In genomic region chr11:82038535-82038934, GRCm38 (mm10) we compare ENCODE assay signal across 22 mouse cellular contexts. TPM values are rescaled to one million over a fixed set of nuclear protein-coding genes. Genes with fewer than 3 reads are reported as not detected.
DNase-seq lines count a peak whose midpoint lies in the region; ATAC-seq and TF ChIP-seq lines count a peak whose summit lies in the region.
"Had no signal": no experiment of that assay in that cellular context is flagged by ENCODE, and none has a peak within 500 bp of the region (broad histone marks: within the 10 kb centered on the region; RNA-seq: fewer than 3 reads in every experiment).

Gene Gm17268, minus strand, starts transcription at chr11:82038562.

- no peak within 1 kb of the TSS for H3K4me2 ChIP-seq in heart, embryonic 15.5 days
- no peak within 1 kb of the TSS for H3K4me2 ChIP-seq in liver, embryonic 14.5 days (ENCODE audit: low read depth)
- H3K4me2 ChIP-seq in liver, embryonic 11.5 days: no peak within 1 kb of the TSS
- H3K4me2 ChIP-seq in CH12.LX (ENCODE audit: insufficient read depth, low read depth, poor library complexity, severe bottlenecking): no peak within 1 kb of the TSS
- H3K4me2 ChIP-seq in embryonic facial prominence, embryonic 14.5 days (ENCODE audit: low read depth, low read length): no peak within 1 kb of the TSS
- no peak within 1 kb of the TSS for H3K4me2 ChIP-seq in neural tube, embryonic 15.5 days
- H3K4me2 ChIP-seq in forebrain, embryonic 13.5 days: no peak within 1 kb of the TSS
- H3K4me2 ChIP-seq: embryonic facial prominence, embryonic 15.5 days; midbrain, embryonic 12.5 days had no signal

- H3K27me3 ChIP-seq in heart, embryonic 15.5 days: no peaks in the 10 kb centered on the region; the same call in 1 of the 2 replicates
- H3K27me3 ChIP-seq in liver, embryonic 14.5 days (ENCODE audit: control insufficient read depth, insufficient read depth, low read length): no peaks in the 10 kb centered on the region
- H3K27me3 ChIP-seq in liver, embryonic 11.5 days (replicated peaks; ENCODE audit: control insufficient read depth, insufficient read depth, low read length): no peaks in the 10 kb centered on the region
- peaks cover 27% of the 10 kb centered on the region for H3K27me3 ChIP-seq in CH12.LX (replicated peaks)
- H3K27me3 ChIP-seq in embryonic facial prominence, embryonic 14.5 days (replicated peaks; ENCODE audit: control insufficient read depth, insufficient read depth, low read length): no peaks in the 10 kb centered on the region
- no peaks in the 10 kb centered on the region for H3K27me3 ChIP-seq in neural tube, embryonic 15.5 days (replicated peaks)
- H3K27me3 ChIP-seq in forebrain, embryonic 13.5 days: no peaks in the 10 kb centered on the region
- H3K27me3 ChIP-seq: midbrain, embryonic 12.5 days had no signal

- peak; percentile 27; the same call in 1 of the 2 replicates for ATAC-seq in heart, embryonic 15.5 days (replicated peaks; ENCODE audit: insufficient number of reproducible peaks, insufficient read depth, low FRiP score, low read depth)
- ATAC-seq in liver, embryonic 14.5 days (ENCODE audit: insufficient read depth): no peak
- no peak for ATAC-seq in liver, embryonic 11.5 days (replicated peaks; ENCODE audit: low FRiP score)
- ATAC-seq in embryonic facial prominence, embryonic 14.5 days (ENCODE audit: low read depth): no peak
- no peak for ATAC-seq in neural tube, embryonic 15.5 days (ENCODE audit: low FRiP score)
- no peak for ATAC-seq in forebrain, embryonic 13.5 days
- ATAC-seq: forebrain, embryonic 14.5 days; inflammation-experienced regulatory T-cells, adult 6 months had no signal

- no peak for DNase-seq in heart, postnatal 10 days
- DNase-seq in liver, embryonic 14.5 days (ENCODE audit: low read depth in 3 of 3, low spot score in 3 of 3): no peak
- DNase-seq in liver, embryonic 11.5 days (ENCODE audit: low spot score): no peak
- DNase-seq in CH12.LX (ENCODE audit: extremely low read depth): no peak
- peak; percentile 65 for DNase-seq in embryonic facial prominence, embryonic 14.5 days (ENCODE audit: low spot score)
- DNase-seq: cerebellum, adult 11 months; cerebellum, postnatal 25 days; kidney, postnatal 14 days; thymus, postnatal 14 days had no signal

- H3K4me1 ChIP-seq in heart, embryonic 15.5 days (replicated peaks): peaks cover 12% of the 10 kb centered on the region
- H3K4me1 ChIP-seq in liver, embryonic 14.5 days (replicated peaks; ENCODE audit: control insufficient read depth in 2 of 2, insufficient read depth in 2 of 2, low read length in 1 of 2): no peaks in the 10 kb centered on the region; a peak in 1 of 4 replicates
- H3K4me1 ChIP-seq in liver, embryonic 11.5 days (replicated peaks; ENCODE audit: control insufficient read depth, insufficient read depth, low read length): no peaks in the 10 kb centered on the region
- peaks cover 0 to 7% of the 10 kb centered on the region in 2 experiments; a peak in 1 of 4 replicates for H3K4me1 ChIP-seq in CH12.LX (ENCODE audit: control insufficient read depth in 1 of 2, insufficient read depth in 2 of 2)
- peaks cover 2% of the 10 kb centered on the region for H3K4me1 ChIP-seq in embryonic facial prominence, embryonic 14.5 days (ENCODE audit: control insufficient read depth, insufficient read depth, low read length)
- H3K4me1 ChIP-seq in neural tube, embryonic 15.5 days: peaks cover 20% of the 10 kb centered on the region
- H3K4me1 ChIP-seq in forebrain, embryonic 13.5 days: peaks cover 7% of the 10 kb centered on the region; the same call in 1 of the 2 replicates
- H3K4me1 ChIP-seq: midbrain, embryonic 12.5 days had no signal

- peak; percentile 14; the same call in 1 of the 2 replicates for TF ChIP-seq CTCF in liver, embryonic 14.5 days (IDR thresholded peaks at IDR 0.05; ENCODE audit: low read depth)
- peak in 1 of 2 experiments; percentile 57; a peak in 2 of 4 replicates for TF ChIP-seq CTCF in CH12.LX (conservative IDR thresholded peaks at IDR 0.05 in 1 of 2, IDR thresholded peaks at IDR 0.05 in 1 of 2; ENCODE audit: low read depth in 2 of 2, low read length in 2 of 2)

- H3K4me3 ChIP-seq in heart, embryonic 15.5 days: no peak within 1 kb of the TSS
- no peak within 1 kb of the TSS for H3K4me3 ChIP-seq in liver, embryonic 14.5 days (ENCODE audit: insufficient read depth in 1 of 2, low read depth in 2 of 2, low read length in 2 of 2)
- no peak within 1 kb of the TSS for H3K4me3 ChIP-seq in liver, embryonic 11.5 days (ENCODE audit: low read depth, low read length)
- no peak within 1 kb of the TSS for H3K4me3 ChIP-seq in CH12.LX (replicated peaks in 1 of 3; ENCODE audit: low read depth in 2 of 3, low read length in 2 of 3, poor library complexity in 1 of 3)
- H3K4me3 ChIP-seq in embryonic facial prominence, embryonic 14.5 days (ENCODE audit: low read depth, low read length): no peak within 1 kb of the TSS
- no peak within 1 kb of the TSS for H3K4me3 ChIP-seq in neural tube, embryonic 15.5 days (replicated peaks)
- H3K4me3 ChIP-seq in forebrain, embryonic 13.5 days: no peak within 1 kb of the TSS
- H3K4me3 ChIP-seq: embryonic facial prominence, embryonic 15.5 days; midbrain, embryonic 12.5 days had no signal

- H3K9me3 ChIP-seq in heart, embryonic 15.5 days (replicated peaks): no peaks in the 10 kb centered on the region
- H3K9me3 ChIP-seq in liver, embryonic 14.5 days (ENCODE audit: control insufficient read depth, low read length): no peaks in the 10 kb centered on the region
- H3K9me3 ChIP-seq in liver, embryonic 11.5 days (ENCODE audit: control insufficient read depth, low read length): no peaks in the 10 kb centered on the region
- peaks cover 3% of the 10 kb centered on the region for H3K9me3 ChIP-seq in CH12.LX (replicated peaks; ENCODE audit: low read length)
- H3K9me3 ChIP-seq in embryonic facial prominence, embryonic 14.5 days (ENCODE audit: control insufficient read depth, low read length): no peaks in the 10 kb centered on the region
- no peaks in the 10 kb centered on the region for H3K9me3 ChIP-seq in neural tube, embryonic 15.5 days (replicated peaks)
- H3K9me3 ChIP-seq in forebrain, embryonic 13.5 days (replicated peaks): no peaks in the 10 kb centered on the region
- H3K9me3 ChIP-seq: embryonic facial prominence, embryonic 15.5 days; midbrain, embryonic 12.5 days had no signal

- no peaks in the 10 kb centered on the region for H3K79me2 ChIP-seq in CH12.LX (replicated peaks; ENCODE audit: control insufficient read depth, extremely low read depth, insufficient read depth, poor library complexity, severe bottlenecking)

- peak; percentile 21; the same call in 1 of the 2 replicates for TF ChIP-seq RAD21 in CH12.LX (IDR thresholded peaks at IDR 0.05; ENCODE audit: low read depth, low read length)

- 7% methylated on average over 2 of the region's 2 CpGs for WGBS in heart, embryonic 15.5 days
- 22% methylated on average over 2 of the region's 2 CpGs for WGBS in liver, embryonic 14.5 days (ENCODE audit: insufficient replicate concordance)
- 43% methylated on average over 2 of the region's 2 CpGs for WGBS in liver, embryonic 11.5 days
- WGBS in embryonic facial prominence, embryonic 14.5 days: 31% methylated on average over 2 of the region's 2 CpGs
- WGBS in neural tube, embryonic 15.5 days: 43% methylated on average over 2 of the region's 2 CpGs
- 53% methylated on average over 2 of the region's 2 CpGs for WGBS in forebrain, embryonic 13.5 days

- TF ChIP-seq EP300 in liver, embryonic 14.5 days (IDR thresholded peaks at IDR 0.05; ENCODE audit: low read depth): no peak
- no peak for TF ChIP-seq EP300 in CH12.LX (IDR thresholded peaks at IDR 0.05; ENCODE audit: low read length)

- TF ChIP-seq POLR2A in CH12.LX (IDR thresholded peaks at IDR 0.05; ENCODE audit: low read depth, low read length): no peak

- no peaks in the 10 kb centered on the region for H3K36me3 ChIP-seq in heart, embryonic 15.5 days
- no peaks in the 10 kb centered on the region for H3K36me3 ChIP-seq in liver, embryonic 14.5 days (replicated peaks; ENCODE audit: control insufficient read depth, insufficient read depth, low read depth)
- no peaks in the 10 kb centered on the region for H3K36me3 ChIP-seq in liver, embryonic 11.5 days (ENCODE audit: control insufficient read depth, insufficient read depth, low read length)
- no peaks in the 10 kb centered on the region for H3K36me3 ChIP-seq in CH12.LX (replicated peaks in 1 of 2; ENCODE audit: control insufficient read depth in 1 of 2, insufficient read depth in 1 of 2, low read length in 1 of 2)
- no peaks in the 10 kb centered on the region for H3K36me3 ChIP-seq in embryonic facial prominence, embryonic 14.5 days (ENCODE audit: control insufficient read depth, insufficient read depth, low read length)
- no peaks in the 10 kb centered on the region for H3K36me3 ChIP-seq in neural tube, embryonic 15.5 days
- no peaks in the 10 kb centered on the region for H3K36me3 ChIP-seq in forebrain, embryonic 13.5 days (ENCODE audit: poor library complexity, severe bottlenecking)
- H3K36me3 ChIP-seq: embryonic facial prominence, embryonic 15.5 days; midbrain, embryonic 12.5 days had no signal

- intact Hi-C loops in heart, postnatal 10 days (cut with DNase I): no loop called here

- H3K9ac ChIP-seq in heart, embryonic 15.5 days: no peak within 1 kb of the TSS
- H3K9ac ChIP-seq in liver, embryonic 14.5 days (replicated peaks): no peak within 1 kb of the TSS
- no peak within 1 kb of the TSS for H3K9ac ChIP-seq in liver, embryonic 11.5 days (ENCODE audit: low read depth, low read length)
- no peak within 1 kb of the TSS for H3K9ac ChIP-seq in CH12.LX (ENCODE audit: insufficient read depth, low read depth)
- no peak within 1 kb of the TSS for H3K9ac ChIP-seq in embryonic facial prominence, embryonic 14.5 days (ENCODE audit: low read depth, low read length)
- H3K9ac ChIP-seq in neural tube, embryonic 15.5 days (replicated peaks): no peak within 1 kb of the TSS
- no peak within 1 kb of the TSS for H3K9ac ChIP-seq in forebrain, embryonic 13.5 days
- H3K9ac ChIP-seq: embryonic facial prominence, embryonic 15.5 days; midbrain, embryonic 12.5 days had no signal

- in situ Hi-C loops in CH12.LX (cut with MboI; ENCODE audit: low pct_ligation_motif_present, low pct_unique_long_range_greater_than_20kb, low sequenced_read_pairs): no loop called here

- no peak within 1 kb of the TSS for H3K27ac ChIP-seq in heart, embryonic 15.5 days
- H3K27ac ChIP-seq in liver, embryonic 14.5 days: no peak within 1 kb of the TSS
- H3K27ac ChIP-seq in liver, embryonic 11.5 days (ENCODE audit: low read depth, low read length): no peak within 1 kb of the TSS
- H3K27ac ChIP-seq in CH12.LX (ENCODE audit: insufficient read depth, low read depth): no peak within 1 kb of the TSS
- H3K27ac ChIP-seq in embryonic facial prominence, embryonic 14.5 days (replicated peaks; ENCODE audit: low read depth, low read length): no peak within 1 kb of the TSS
- H3K27ac ChIP-seq in neural tube, embryonic 15.5 days (replicated peaks): no peak within 1 kb of the TSS
- H3K27ac ChIP-seq in forebrain, embryonic 13.5 days: no peak within 1 kb of the TSS
- H3K27ac ChIP-seq: embryonic facial prominence, embryonic 15.5 days; midbrain, embryonic 12.5 days had no signal

- dilution Hi-C loops in CH12.LX (cut with MboI; ENCODE audit: extremely low pct_ligation_motif_present, extremely low pct_unique_long_range_greater_than_20kb, low sequenced_read_pairs): no loop called here

RNA-seq across cellular contexts. Expression of gene Gm17268, which starts in this region (rescaled TPM):
- polyA plus RNA-seq in heart, embryonic 15.5 days (2015; fragmentation: Nextera tagmentation; extraction: Ambion mirVana): not detected in 2 replicates
- total RNA-seq in heart, postnatal 10 days (2021): not detected
- not detected in 2 replicates for polyA plus RNA-seq in liver, embryonic 14.5 days (2012; rRNA removed)
- not detected in 2 replicates for polyA plus RNA-seq in liver, embryonic 14.5 days (2014; fragmentation: Nextera tagmentation; extraction: Ambion mirVana)
- not detected in 2 replicates for polyA plus RNA-seq in liver, embryonic 11.5 days (2014; fragmentation: Nextera tagmentation; extraction: Ambion mirVana)
- total RNA-seq in CH12.LX (2012; rRNA removed) (not detected in 2 replicates), CH12.LX (2014; rRNA removed) (not detected in 2 replicates)
- not detected in 2 replicates for polyA plus RNA-seq in CH12.LX (2012; ENCODE audit: insufficient read length, low read depth)
- polyA plus RNA-seq in embryonic facial prominence, embryonic 14.5 days (2014; fragmentation: Nextera tagmentation; extraction: Ambion mirVana): not detected in 2 replicates
- polyA plus RNA-seq in neural tube, embryonic 15.5 days (2015; fragmentation: Nextera tagmentation; extraction: Ambion mirVana): not detected in 2 replicates
- polyA plus RNA-seq in forebrain, embryonic 13.5 days (2015; fragmentation: Nextera tagmentation; extraction: Ambion mirVana): not detected in 2 replicates
- total RNA-seq: gastrocnemius, postnatal 4 days; hematopoietic stem cell, adult 5-6 weeks; layer of hippocampus, postnatal 10 days; left cerebral cortex, postnatal 36 days had no signal
- polyA plus RNA-seq: embryonic facial prominence, embryonic 15.5 days; forebrain, embryonic 14.5 days; inflammation-experienced regulatory T-cells, adult 6 months; midbrain, embryonic 12.5 days; spleen, adult 2 months; stomach, embryonic 16.5 days had no signal

Comparison
In these comparisons a context has a peak if more than half of its experiments do, and no peak if none do; other contexts are left out.
1. Peak in ATAC-seq in heart, embryonic 15.5 days; RNA of the gene not detected or under 1 TPM.
2. Peak in DNase-seq in embryonic facial prominence, embryonic 14.5 days; RNA of the gene not detected or under 1 TPM.